Mouse (Mus musculus) forebrain, embryonic 11.5 days (tissue): ENCODE data around the gene 2410004B18Rik. TPM values are rescaled to one million over a fixed set of nuclear protein-coding genes. Genes with fewer than 3 reads are reported as not detected.

Experiments used
- ATAC-seq: fragments of 200-750 bp; cut with Nextera tagmentation; replicated peaks from 2 replicates; pipeline ENCODE4 v1.8.0; 2017; ENCODE audit warnings: moderate TSS enrichment; ENCODE audit not compliant: low FRiP score
- DNase-seq: peaks from one replicate; pipeline ENCODE4 v3.0.0-alpha.2; 2017; ENCODE audit warnings: low spot score
- H3K27ac ChIP-seq: fragments of 300-500 bp; sonication (generic); 2 replicates; pipeline ENCODE4 v1.5.1; 2014; ENCODE audit warnings: low read depth, low read length
- H3K27me3 ChIP-seq: fragments of 300-500 bp; sonication (generic); 2 replicates; pipeline ENCODE4 v1.6.1; 2014; ENCODE audit warnings: mild to moderate bottlenecking, low read length, mixed read lengths; ENCODE audit not compliant: control insufficient read depth, insufficient read depth
- H3K36me3 ChIP-seq: fragments of 300-500 bp; sonication (generic); 2 replicates; pipeline ENCODE4 v1.6.1; 2014; ENCODE audit warnings: mild to moderate bottlenecking, low read length, moderate library complexity, mixed read lengths; ENCODE audit not compliant: control insufficient read depth, insufficient read depth
- H3K4me1 ChIP-seq: fragments of 300-500 bp; sonication (generic); replicated peaks from 2 replicates; pipeline ENCODE4 v1.6.1; 2014; ENCODE audit warnings: low read length, mixed read lengths; ENCODE audit not compliant: control insufficient read depth, insufficient read depth
- H3K4me2 ChIP-seq: fragments of 300-500 bp; sonication (generic); 2 replicates; pipeline ENCODE4 v1.6.1; 2014; ENCODE audit warnings: low read depth, mild to moderate bottlenecking, low read length, moderate library complexity, mixed read lengths; ENCODE audit not compliant: severe bottlenecking
- H3K4me3 ChIP-seq: fragments of 300-500 bp; sonication (generic); 2 replicates; pipeline ENCODE4 v1.5.1; 2014; ENCODE audit warnings: low read depth, low read length
- H3K9ac ChIP-seq: fragments of 300-500 bp; sonication (generic); 2 replicates; pipeline ENCODE4 v1.6.1; 2014; ENCODE audit warnings: low read length
- H3K9me3 ChIP-seq: fragments of 300-500 bp; sonication (generic); 2 replicates; pipeline ENCODE4 v1.6.1; 2016; ENCODE audit warnings: low read length, mixed read lengths; ENCODE audit not compliant: control insufficient read depth
- WGBS: fragments of 180-500 bp; shearing (Covaris S2); extraction: QIAGEN DNeasy Blood & Tissue Kit; methylation state at CpG from one replicate; pipeline ENCODE4 v1.1.7; 2014; 5-methylcytosine and 5-hydroxymethylcytosine counted together
- polyA plus RNA-seq: library from polyadenylated mRNA; unstranded; fragments of >200 nt; fragmentation: Nextera tagmentation; extraction: Ambion mirVana; gene quantifications from 2 replicates; pipeline ENCODE4 v1.2.1, GENCODE M21; 2014

Gene 2410004B18Rik
- polyA plus RNA-seq, 1 experiment from 2014 or later = 59.5 TPM

DNA sequence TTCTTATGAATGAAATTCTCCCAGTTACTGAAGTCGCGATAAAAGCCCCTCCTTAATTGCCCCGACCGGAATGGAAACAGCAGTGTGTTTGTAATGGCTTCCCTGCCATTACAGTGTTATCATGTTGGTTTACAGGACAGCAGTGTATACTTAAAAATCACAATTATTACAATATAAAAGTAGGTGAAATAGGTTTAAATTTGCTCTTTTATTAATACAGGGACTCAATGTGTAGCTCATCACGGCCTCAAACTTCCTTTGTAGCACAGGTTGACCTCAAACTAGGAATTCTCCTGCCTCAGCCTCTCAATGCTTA is 13.0 kb downstream of the 2410004B18Rik start:
- no peaks in the 10 kb centered on the region for H3K9me3 ChIP-seq
- WGBS = 48% methylated on average over 5 of the region's 5 CpGs
- no peak overlapping the region for H3K27ac ChIP-seq
- H3K27me3 ChIP-seq = no peaks in the 10 kb centered on the region; the same call in 1 of the 2 replicates
- no peak overlapping the region for H3K4me2 ChIP-seq
- H3K4me1 ChIP-seq = no peaks in the 10 kb centered on the region; the same call in 1 of the 2 replicates
- H3K9ac ChIP-seq = no peak overlapping the region
- ATAC-seq = no peak
- H3K36me3 ChIP-seq = no peaks in the 10 kb centered on the region
- no peak overlapping the region for H3K4me3 ChIP-seq
- DNase-seq = no peak

DNA sequence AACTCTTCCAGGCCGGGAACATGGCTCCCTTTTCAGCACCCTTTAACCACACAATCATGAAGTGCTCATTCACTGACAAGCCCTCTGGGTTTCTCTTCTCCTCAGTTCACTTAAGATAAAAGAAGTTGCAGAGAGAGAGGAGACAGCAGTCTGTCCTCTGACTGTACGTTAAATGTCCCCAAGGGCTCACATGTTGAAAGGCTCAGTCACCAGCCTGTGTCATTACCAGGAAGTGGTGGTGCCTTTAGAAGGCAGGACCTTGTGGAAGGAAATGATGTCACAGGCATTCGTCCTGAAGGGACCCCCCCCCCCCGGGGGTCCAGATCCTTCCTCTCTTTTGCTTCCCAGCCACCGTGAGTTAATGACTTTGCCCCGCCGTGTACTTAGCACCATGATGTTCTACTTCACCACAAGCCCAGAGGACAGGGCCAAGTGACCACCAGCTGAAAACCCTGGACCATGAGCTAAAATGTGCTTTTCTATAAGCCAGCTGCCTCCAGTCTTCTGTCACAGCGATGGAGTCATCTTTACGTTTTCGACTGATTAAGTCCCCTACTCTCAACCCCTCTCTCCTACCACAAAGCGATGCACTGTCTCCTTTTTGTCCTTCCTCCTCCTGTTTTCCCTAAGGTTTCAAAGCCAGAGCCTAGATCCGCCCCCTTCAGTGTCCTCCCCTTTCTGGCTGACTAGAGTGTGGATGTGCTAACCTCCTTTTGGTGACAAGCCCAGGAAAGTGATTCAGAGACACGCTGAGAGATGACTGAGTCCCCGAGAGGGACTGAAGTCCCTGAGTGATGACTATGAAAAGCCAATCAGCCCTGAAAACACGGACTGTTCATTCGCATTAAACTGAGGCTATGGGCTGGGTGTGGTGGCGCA is 13.7 kb downstream of the 2410004B18Rik start:
- Histone ChIP-seq H3K9ac (no peak overlapping the region), H3K9me3 (no peaks in the 10 kb centered on the region), H3K4me3 (no peak overlapping the region), H3K4me1 (no peaks in the 10 kb centered on the region; the same call in 1 of the 2 replicates), H3K27ac (no peak overlapping the region), H3K4me2 (no peak overlapping the region), H3K27me3 (no peaks in the 10 kb centered on the region; the same call in 1 of the 2 replicates), H3K36me3 (no peaks in the 10 kb centered on the region)
- ATAC-seq = no peak
- DNase-seq = peak; percentile 14
- WGBS = 78% methylated on average over 17 of the region's 17 CpGs

DNA sequence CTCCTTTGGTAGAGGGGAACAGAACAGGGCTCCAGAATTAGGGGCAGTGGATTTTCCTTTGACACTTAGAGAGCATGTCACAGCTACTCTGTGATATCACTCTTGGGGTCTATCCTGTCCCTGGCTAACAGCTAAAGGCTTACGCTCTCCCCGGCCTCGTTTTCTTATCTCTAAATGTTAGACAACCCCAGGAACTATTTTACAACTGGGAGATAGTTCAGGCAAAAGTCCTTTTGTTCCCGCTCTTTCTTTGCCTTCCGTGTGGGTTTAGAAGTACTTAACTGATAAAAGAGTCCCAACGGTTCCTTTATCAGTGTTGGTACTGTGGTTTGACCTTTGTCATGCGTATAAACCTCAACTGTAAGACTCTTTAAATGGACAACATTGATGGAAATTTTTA is 15.1 kb downstream of the 2410004B18Rik start:
- WGBS = 93% methylated on average over 7 of the region's 7 CpGs
- Histone ChIP-seq H3K36me3 (no peaks in the 10 kb centered on the region), H3K9me3 (no peaks in the 10 kb centered on the region), H3K27ac (no peak overlapping the region), H3K4me3 (no peak overlapping the region), H3K4me1 (no peaks in the 10 kb centered on the region; the same call in 1 of the 2 replicates), H3K27me3 (no peaks in the 10 kb centered on the region; the same call in 1 of the 2 replicates), H3K4me2 (no peak overlapping the region), H3K9ac (no peak overlapping the region)
- DNase-seq (no peak), ATAC-seq (no peak)

DNA sequence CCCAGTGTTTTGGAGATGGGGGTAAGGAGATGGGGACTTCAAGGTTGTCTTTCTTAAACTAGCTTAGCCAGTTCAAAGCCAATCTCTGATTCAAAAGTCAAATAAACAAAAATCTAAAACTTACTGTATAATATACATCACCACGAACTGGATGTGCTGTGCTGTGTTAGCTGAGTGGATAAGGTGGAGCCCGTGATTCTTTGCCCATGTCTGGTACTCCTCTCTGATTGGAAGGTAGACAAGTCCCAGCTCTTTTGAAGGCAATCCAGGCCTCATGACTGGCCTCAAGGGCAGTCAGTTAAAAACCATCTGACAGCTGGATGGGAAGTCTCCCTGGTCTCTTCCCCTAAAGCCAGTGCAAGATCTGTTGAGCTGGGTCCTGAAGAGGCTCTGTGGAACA is 15.6 kb downstream of the 2410004B18Rik start:
- Histone ChIP-seq H3K27me3 (no peaks in the 10 kb centered on the region; the same call in 1 of the 2 replicates), H3K4me1 (no peaks in the 10 kb centered on the region; the same call in 1 of the 2 replicates), H3K4me3 (no peak overlapping the region), H3K27ac (no peak overlapping the region), H3K9ac (no peak overlapping the region), H3K9me3 (no peaks in the 10 kb centered on the region), H3K36me3 (no peaks in the 10 kb centered on the region), H3K4me2 (no peak overlapping the region)
- DNase-seq = no peak
- no peak for ATAC-seq
- 86% methylated on average over 2 of the region's 2 CpGs for WGBS

DNA sequence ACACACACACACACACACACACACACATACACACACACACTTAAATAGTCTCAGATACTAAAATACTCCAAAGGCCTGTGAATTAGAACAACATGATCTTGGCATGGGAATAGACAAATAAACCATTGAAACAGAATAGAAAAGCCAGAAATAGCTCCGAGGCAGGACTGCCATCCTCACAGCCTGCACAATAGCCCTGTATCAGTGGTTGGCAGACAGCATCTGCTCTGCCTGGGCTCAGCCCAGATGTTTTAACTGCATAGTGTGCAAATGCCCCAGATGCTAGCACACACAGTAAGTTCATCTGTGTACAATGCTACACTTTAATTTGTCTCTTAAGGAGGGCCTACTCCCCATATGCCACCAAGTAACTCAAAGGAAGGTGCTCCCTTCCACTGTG is 22.0 kb downstream of the 2410004B18Rik start:
- Histone ChIP-seq H3K9me3 (no peaks in the 10 kb centered on the region), H3K27me3 (peaks cover 19% of the 10 kb centered on the region), H3K36me3 (no peaks in the 10 kb centered on the region), H3K9ac (no peak overlapping the region), H3K4me1 (peaks cover 4% of the 10 kb centered on the region; the same call in 1 of the 2 replicates), H3K4me3 (no peak overlapping the region), H3K27ac (no peak overlapping the region), H3K4me2 (no peak overlapping the region)
- WGBS = 72% methylated on average over 1 of the region's 1 CpGs
- no peak for ATAC-seq
- no peak for DNase-seq

DNA sequence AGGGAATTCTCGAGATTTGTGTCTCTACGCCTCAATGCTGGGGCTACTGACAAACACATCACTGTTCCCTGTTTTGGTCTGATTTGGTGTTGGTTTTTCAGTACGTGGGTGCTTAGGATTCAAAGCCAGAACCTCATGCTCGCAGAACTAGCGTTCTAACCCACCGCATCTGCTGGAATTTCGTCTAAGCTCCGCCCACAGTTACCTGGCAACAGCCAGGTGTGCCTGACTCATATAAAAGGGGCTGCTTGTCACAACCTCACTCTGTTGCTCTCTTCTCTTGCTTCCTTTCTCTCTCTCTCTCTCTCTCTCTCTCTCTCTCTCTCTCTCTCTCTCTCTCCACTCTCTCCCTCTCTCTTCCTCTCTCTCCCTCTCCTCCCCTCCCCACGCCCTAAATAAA is 24.6 kb downstream of the 2410004B18Rik start:
- Histone ChIP-seq H3K36me3 (no peaks in the 10 kb centered on the region), H3K27me3 (peaks cover 19% of the 10 kb centered on the region), H3K4me1 (peaks cover 4% of the 10 kb centered on the region; the same call in 1 of the 2 replicates), H3K27ac (no peak overlapping the region), H3K4me2 (no peak overlapping the region), H3K9ac (no peak overlapping the region), H3K4me3 (no peak overlapping the region), H3K9me3 (no peaks in the 10 kb centered on the region)
- WGBS = 16% methylated on average over 9 of the region's 9 CpGs
- DNase-seq = no peak
- ATAC-seq = no peak

DNA sequence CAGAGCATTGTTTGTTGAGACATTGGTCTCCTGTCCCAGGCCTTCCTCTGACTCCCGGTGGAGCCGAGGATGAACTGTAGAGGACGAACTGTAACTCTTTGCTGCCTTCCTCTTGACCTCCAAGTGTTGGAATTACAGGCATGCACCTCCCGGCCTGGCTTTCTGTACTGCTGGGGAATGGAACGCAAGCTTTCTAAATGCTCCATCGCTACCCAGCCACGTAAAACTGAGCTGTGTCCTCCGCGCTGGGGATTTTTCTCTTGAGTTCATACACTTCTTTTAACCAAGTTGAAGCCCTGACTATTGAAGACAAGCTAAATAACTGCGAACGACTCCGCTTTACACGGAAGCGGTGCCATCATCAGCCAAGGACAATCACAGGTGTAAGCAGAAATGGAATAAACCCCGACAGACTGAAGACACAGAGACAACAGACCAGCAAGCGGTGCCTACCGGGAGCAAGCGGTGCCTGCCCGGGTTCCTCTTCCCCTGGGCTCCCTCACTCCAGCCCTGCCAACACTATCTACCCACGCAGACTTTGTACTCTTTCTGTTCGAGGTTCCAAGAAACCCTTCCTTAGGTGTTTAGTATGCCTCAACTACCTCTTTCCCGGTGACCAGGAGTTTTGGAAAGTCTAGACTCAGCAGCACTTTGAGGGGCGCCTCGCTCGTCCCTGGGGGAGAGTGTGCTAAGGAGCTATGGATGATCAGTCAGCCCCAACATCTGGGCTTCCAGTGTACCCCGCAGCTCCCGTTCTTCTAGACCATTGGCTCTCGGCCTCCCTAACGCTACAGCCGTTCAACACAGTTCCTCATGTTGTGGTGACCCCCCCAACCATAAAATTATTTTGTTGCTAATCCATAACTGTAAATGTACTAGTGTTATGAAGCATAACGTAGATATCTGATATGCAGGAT is 25.5 kb downstream of the 2410004B18Rik start:
- Histone ChIP-seq H3K4me3 (peak overlapping the region; percentile 6; the same call in 1 of the 2 replicates), H3K9me3 (no peaks in the 10 kb centered on the region), H3K27me3 (peaks cover 19% of the 10 kb centered on the region), H3K36me3 (no peaks in the 10 kb centered on the region), H3K27ac (no peak overlapping the region), H3K4me2 (peak overlapping the region; percentile 43), H3K9ac (no peak overlapping the region; the same call in none of the 2 replicates), H3K4me1 (peaks cover 4% of the 10 kb centered on the region; the same call in 1 of the 2 replicates)
- DNase-seq = no peak
- WGBS = 15% methylated on average over 31 of the region's 31 CpGs
- peak; percentile 45 for ATAC-seq

DNA sequence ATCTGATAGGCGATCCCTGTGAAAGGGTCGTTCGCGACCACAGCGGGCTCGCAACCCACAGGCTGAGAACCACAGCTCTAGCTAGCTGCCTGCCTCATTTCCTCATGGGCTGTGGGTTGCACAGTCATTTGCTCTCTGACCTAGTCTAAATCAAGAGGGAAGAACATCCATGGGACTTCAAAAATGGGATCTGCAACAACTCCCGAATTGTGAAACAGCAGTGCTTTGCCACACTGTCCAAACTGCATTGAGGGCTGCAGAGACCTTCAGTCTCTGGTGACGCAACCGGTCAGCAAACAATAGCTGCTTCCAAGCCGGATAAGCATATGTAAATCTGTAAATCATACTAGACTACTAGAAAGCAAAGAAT is 26.2 kb downstream of the 2410004B18Rik start:
- Histone ChIP-seq H3K9ac (no peak overlapping the region), H3K4me1 (peaks cover 4% of the 10 kb centered on the region; the same call in 1 of the 2 replicates), H3K27me3 (peaks cover 19% of the 10 kb centered on the region), H3K4me3 (peak overlapping the region; percentile 6; the same call in 1 of the 2 replicates), H3K4me2 (peak overlapping the region; percentile 43), H3K27ac (no peak overlapping the region), H3K36me3 (no peaks in the 10 kb centered on the region), H3K9me3 (no peaks in the 10 kb centered on the region)
- peak; percentile 55 for DNase-seq
- 8% methylated on average over 10 of the region's 10 CpGs for WGBS
- peak; percentile 71 for ATAC-seq
